9 mouse cellular contexts compared by ENCODE assay signal in genomic region chr9:21598198-21598597, GRCm38 (mm10). TPM values are rescaled to one million over a fixed set of nuclear protein-coding genes. Genes with fewer than 3 reads are reported as not detected.
DNase-seq lines count a peak whose midpoint lies in the region.
"Had no signal": no experiment of that assay in that cellular context is flagged by ENCODE, and none has a peak within 500 bp of the region (broad histone marks: within the 10 kb centered on the region; RNA-seq: fewer than 3 reads in every experiment).

No protein-coding gene starts in this region.

- peak; percentile 26 for DNase-seq in kidney, adult 18-20 months
- DNase-seq in kidney, adult 11 months: no peak
- peak; percentile 62 for DNase-seq in ES-CJ7 (ENCODE audit: low read depth, low spot score)
- peak; percentile 49 for DNase-seq in embryo, embryonic 11 days
- peak; percentile 21 to 55 for DNase-seq in natural killer cell, adult 2 months (ENCODE audit: low spot score in 2 of 2)
- DNase-seq in frontal cortex, postnatal 10 days (ENCODE audit: low spot score in 2 of 2): no peak
- DNase-seq in gastrocnemius, postnatal 25 days: no peak
- DNase-seq in frontal cortex, postnatal 36 days (ENCODE audit: low spot score in 2 of 2): no peak
- DNase-seq: adrenal gland, postnatal 25 days had no signal

RNA-seq across cellular contexts. Expression of gene Yipf2, which starts 5.6 kb away (rescaled TPM):
- total RNA-seq in gastrocnemius, postnatal 25 days (2021): 1 to 10 TPM; 3.5 to 5.1 TPM

RNA-seq across cellular contexts. Expression of gene Timm29, which starts 5.7 kb away (rescaled TPM):
- total RNA-seq in gastrocnemius, postnatal 25 days (2021): 10 to 100 TPM; 41.6 to 41.8 TPM

RNA-seq across cellular contexts. Expression of gene Smarca4, which starts 17.8 kb away (rescaled TPM):
- total RNA-seq in gastrocnemius, postnatal 25 days (2021): 10 to 100 TPM; 39.3 to 39.6 TPM

RNA-seq across cellular contexts. Expression of gene Carm1, which starts 51.5 kb away (rescaled TPM):
- 10 to 100 TPM; 58.2 to 60.9 TPM for total RNA-seq in gastrocnemius, postnatal 25 days (2021)

Comparison
In these comparisons a context has a peak if more than half of its experiments do, and no peak if none do; other contexts are left out.
1. DNase-seq: peak in kidney, adult 18-20 months (single experiment), ES-CJ7 (single experiment), embryo, embryonic 11 days (single experiment) and natural killer cell, adult 2 months (2 of 2); none in kidney, adult 11 months (single experiment), frontal cortex, postnatal 10 days (0 of 2), gastrocnemius, postnatal 25 days (single experiment) and frontal cortex, postnatal 36 days (0 of 2).